Mouse (Mus musculus) urinary bladder, adult 2 months (tissue): ENCODE measurements around the gene Prkx. TPM values are rescaled to one million over a fixed set of nuclear protein-coding genes. Genes with fewer than 3 reads are reported as not detected.

Experiments used
- DNase-seq: peaks from one replicate; pipeline ENCODE4 v3.0.0; 2022; ENCODE audit warnings: low spot score
- polyA plus RNA-seq: library from polyadenylated mRNA; depleted of rRNA; stranded (reverse); fragments of >200 nt; gene quantifications from 2 replicates; pipeline ENCODE4 v1.2.3, GENCODE M21; 2012; rRNA removed

Prkx gene
- polyA plus RNA-seq = 10.7 and 11.1 TPM in 2 replicates

GRCm38 (mm10) chrX:77796238-77796835 lies at the start of gene Prkx:
Gene Prkx (minus strand): TSS chrX:77796278.
- peak; percentile 56 for DNase-seq

GRCm38 (mm10) chrX:77812031-77812430 lies 16.0 kb upstream of the Prkx start:
- no peak for DNase-seq

DNA sequence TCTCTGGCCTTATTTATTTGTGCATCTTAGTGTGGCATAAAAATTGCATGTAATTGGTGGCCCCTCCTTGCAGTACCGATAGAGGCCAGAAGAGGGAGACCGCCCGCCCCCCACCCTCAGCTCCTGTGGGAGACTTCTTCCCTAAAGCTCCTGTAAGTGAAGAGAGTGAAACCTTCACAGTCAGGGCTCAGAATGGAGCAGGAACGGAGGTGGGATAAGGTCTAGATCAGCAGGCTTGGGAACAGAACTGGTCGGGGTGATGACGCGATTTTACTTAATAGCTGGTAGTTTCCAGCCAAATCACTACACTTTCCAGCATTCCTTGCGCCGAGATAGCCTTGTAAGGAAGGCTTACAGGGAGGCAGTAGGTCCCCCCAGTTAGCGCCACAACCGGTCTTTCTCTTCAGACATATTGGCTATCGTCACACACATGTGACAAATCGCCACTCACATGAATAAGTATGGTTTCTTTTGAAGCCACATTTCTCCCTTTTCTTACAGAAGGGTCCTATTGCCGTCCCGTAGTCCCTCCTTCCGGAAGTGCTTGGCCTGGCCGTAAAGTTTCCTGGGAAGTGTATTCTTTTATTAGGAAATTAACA lies 14.6 kb upstream of the Prkx start:
- peak; percentile 37 for DNase-seq

- no peak for DNase-seq
Observed at GRCm38 (mm10) chrX:77808602-77809001, 12.5 kb upstream of the Prkx start.

- no peak for DNase-seq
Observed at GRCm38 (mm10) chrX:77802293-77802692, 6.2 kb upstream of the Prkx start.

DNA sequence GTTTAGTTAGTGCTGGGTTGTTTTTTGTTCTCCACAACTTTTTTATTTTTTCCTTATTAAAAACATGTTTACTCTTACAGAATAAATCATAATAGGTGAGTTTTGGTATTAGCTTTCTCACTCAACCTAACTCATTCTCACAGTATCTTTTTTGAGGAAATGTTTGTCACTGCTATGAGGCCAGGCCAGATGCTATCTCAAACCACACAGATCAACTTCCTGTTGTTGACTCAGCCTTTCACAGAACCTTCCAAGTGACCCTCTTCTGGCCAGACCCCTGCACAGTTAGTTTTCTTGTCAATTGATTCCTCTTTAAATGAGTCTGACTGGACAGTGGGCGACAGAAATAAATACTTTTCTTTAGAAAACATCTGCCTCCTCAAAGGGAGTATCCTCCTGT lies 5.5 kb upstream of the Prkx start:
- no peak for DNase-seq

GRCm38 (mm10) chrX:77799554-77799953 lies 3.5 kb upstream of the Prkx start:
- DNase-seq = no peak

DNA sequence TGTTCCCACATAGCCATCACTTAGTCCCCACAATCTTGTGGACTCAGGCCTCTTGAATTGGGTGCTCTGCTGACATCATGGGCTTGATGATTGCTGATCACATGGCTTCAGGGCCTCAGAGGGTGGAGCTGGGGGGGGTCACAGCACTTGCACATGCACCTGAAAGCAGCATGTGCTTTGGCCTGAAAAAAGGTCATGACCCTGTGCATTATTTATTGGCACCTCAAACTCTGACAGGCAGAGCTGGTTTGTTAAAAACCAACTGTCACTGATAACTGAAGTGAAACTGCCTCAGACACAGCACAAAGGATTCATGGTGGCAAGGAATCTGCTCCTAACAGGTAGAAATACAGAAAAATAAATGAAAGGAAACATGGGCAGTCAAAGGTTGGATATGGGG lies 1.7 kb upstream of the Prkx start:
- DNase-seq = no peak

DNA sequence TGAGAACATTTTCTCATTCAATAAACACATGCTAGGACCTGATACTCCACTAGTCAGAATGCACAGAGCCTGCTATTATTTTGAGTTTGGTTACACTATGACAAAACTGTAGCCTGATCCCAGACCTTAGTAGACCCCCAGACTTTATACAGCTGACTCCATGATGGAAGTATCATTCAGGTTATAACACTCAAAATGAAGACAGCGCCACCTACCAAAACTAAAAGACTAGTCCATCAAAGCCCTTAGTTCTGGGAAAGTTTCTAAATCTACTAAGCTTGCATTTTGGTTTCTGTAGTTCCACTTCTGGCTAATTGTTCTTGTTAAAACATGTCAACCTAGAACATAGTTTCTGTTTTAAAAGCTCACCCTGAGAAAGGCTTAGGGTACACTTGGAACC lies 838 bp upstream of the Prkx start:
- no peak for DNase-seq

GRCm38 (mm10) chrX:77795858-77796174 lies 262 bp downstream of the Prkx start:
- peak; percentile 71 for DNase-seq

- DNase-seq = peak; percentile 28
Observed at GRCm38 (mm10) chrX:77794962-77795857, 868 bp downstream of the Prkx start.

GRCm38 (mm10) chrX:77788675-77789074 lies 7.4 kb downstream of the Prkx start:
- DNase-seq = no peak

DNA sequence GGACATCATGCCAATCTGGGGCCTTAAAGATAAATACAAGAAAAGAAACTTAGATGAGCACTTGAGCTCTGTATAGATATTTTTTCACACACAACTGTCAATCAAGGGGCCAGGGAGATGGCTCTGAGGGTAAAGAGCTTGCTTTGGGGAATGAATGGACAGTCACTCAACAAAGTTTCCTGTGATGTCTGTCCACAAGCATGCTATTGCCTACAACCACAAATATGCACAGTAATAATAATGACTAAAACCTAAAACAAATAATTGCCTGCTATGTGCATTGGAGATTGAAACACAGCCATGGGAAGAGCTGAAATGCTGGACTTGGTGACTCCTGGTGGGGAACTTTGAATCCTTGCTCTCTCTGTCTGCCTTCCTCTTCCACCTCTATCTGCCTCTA lies 9.7 kb downstream of the Prkx start:
- no peak for DNase-seq

GRCm38 (mm10) chrX:77777822-77778221 lies 18.3 kb downstream of the Prkx start:
- DNase-seq = no peak

DNA sequence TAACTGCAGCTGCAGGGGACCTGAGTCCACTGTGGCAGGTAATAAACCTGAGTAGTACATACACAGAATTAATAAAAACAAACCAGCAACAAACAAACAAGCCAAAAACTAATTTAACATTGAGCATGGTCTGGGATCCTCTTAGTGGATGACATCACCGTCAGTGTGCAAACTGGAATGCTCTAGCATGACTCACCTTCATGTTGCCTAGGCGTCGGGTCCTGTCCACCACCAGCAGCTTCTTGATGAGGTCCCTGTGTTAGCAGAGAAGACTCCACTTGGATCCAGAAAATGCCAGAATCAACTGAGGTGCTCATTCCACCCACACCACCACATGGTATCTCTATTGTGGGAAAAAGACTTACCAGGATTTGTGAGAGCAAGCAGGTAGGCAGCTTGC lies 30.9 kb downstream of the Prkx start:
- DNase-seq = no peak

- no peak for DNase-seq
Observed at GRCm38 (mm10) chrX:77744260-77744659, 51.8 kb downstream of the Prkx start.

GRCm38 (mm10) chrX:77741383-77741782 lies 54.7 kb downstream of the Prkx start:
- no peak for DNase-seq

DNA sequence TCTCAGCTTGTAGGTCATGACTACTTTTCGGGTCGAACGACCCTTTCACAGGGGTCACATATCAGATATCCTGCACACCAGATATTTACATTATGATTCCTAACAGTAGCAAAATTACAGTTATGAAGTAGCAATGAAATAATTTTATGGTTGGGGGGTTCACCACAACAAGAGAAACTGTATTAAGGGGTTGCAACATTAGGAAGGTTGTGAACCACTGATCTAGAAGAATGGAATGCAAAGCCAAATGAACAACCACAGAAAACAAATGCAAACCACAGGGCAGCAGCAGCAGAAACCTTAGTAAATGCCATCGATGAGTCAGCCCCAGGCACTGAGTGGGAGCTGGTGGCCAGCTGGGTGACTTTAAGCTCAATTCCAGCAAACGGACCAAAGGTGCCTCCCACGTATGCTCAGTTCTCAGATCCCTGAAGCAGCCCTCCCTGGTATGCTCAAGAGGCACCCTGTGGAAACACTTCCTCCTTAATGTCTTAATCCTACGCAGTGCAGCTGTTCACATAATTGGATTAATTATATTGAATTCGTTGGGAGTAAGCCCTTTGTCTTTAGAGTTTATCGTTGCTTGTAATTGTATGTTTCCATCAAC lies 62.0 kb downstream of the Prkx start:
- DNase-seq = no peak

DNA sequence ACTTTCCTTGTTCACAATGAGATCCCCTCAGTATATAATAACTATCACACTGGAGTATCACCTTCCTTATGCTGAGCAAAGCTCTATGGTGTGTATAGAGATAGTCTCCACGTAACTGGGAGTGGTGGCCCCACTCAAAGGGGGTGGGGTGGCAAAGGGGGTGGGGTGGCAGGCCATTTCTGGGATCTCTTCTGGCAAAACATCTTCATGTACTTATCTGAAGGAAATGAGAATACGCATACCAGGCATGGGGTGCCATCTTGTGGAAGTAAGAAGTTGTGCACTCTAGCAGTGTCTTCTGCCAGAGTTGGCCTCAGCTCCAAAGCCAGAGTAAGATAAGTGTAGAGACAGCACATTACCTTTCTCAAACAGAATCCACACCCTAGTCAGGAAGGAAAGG lies 75.8 kb downstream of the Prkx start:
- DNase-seq = no peak
